Mouse (Mus musculus): ENCODE measurements around the gene Gm37240. TPM values are rescaled to one million over a fixed set of nuclear protein-coding genes. Genes with fewer than 3 reads are reported as not detected.
A peak's percentile ranks its signal among the peaks of the same experiment; 100 is the strongest.

Gene Gm37240
- polyA plus RNA-seq, 1 experiment: not detected

- no peak for TF ChIP-seq GATA1 (IDR thresholded peaks at IDR 0.05; ENCODE audit: low read length)
Observed at GRCm38 (mm10) chr3:84474398-84474797, 1412.9 kb downstream of the Gm37240 start.

GRCm38 (mm10) chr3:84472955-84473354 is 1414.4 kb downstream of the Gm37240 start:
- TF ChIP-seq GATA1 (IDR thresholded peaks at IDR 0.05; ENCODE audit: low read length): no peak

GRCm38 (mm10) chr3:84472527-84472926 is 1414.8 kb downstream of the Gm37240 start:
- no peak for TF ChIP-seq GATA1 (IDR thresholded peaks at IDR 0.05; ENCODE audit: low read length)

GRCm38 (mm10) chr3:84471146-84471545 is 1416.2 kb downstream of the Gm37240 start:
- TF ChIP-seq GATA1 (IDR thresholded peaks at IDR 0.05; ENCODE audit: low read length): no peak

- TF ChIP-seq GATA1 (IDR thresholded peaks at IDR 0.05; ENCODE audit: low read length): peak; percentile 60
Observed at GRCm38 (mm10) chr3:84468111-84468453, 1419.2 kb downstream of the Gm37240 start.

GRCm38 (mm10) chr3:84467419-84468110 is 1419.8 kb downstream of the Gm37240 start:
- TF ChIP-seq GATA1 (IDR thresholded peaks at IDR 0.05; ENCODE audit: low read length): no peak

GRCm38 (mm10) chr3:84465822-84466500 is 1421.4 kb downstream of the Gm37240 start:
- TF ChIP-seq GATA1 (IDR thresholded peaks at IDR 0.05; ENCODE audit: low read length): no peak

- no peak for TF ChIP-seq GATA1 (IDR thresholded peaks at IDR 0.05; ENCODE audit: low read length)
Observed at GRCm38 (mm10) chr3:84461687-84462086, 1425.6 kb downstream of the Gm37240 start.

- peak; percentile 74 for TF ChIP-seq GATA1 (IDR thresholded peaks at IDR 0.05; ENCODE audit: low read length)
Observed at GRCm38 (mm10) chr3:84460952-84461351, 1426.4 kb downstream of the Gm37240 start.

GRCm38 (mm10) chr3:84460499-84460898 is 1426.8 kb downstream of the Gm37240 start:
- TF ChIP-seq GATA1 (IDR thresholded peaks at IDR 0.05; ENCODE audit: low read length): no peak

GRCm38 (mm10) chr3:84455733-84456417 is 1431.4 kb downstream of the Gm37240 start:
- peak; percentile 76 for TF ChIP-seq GATA1 (IDR thresholded peaks at IDR 0.05; ENCODE audit: low read length)

GRCm38 (mm10) chr3:84450651-84451050 is 1436.7 kb downstream of the Gm37240 start:
- TF ChIP-seq GATA1 (IDR thresholded peaks at IDR 0.05; ENCODE audit: low read length): no peak

- no peak for TF ChIP-seq GATA1 (IDR thresholded peaks at IDR 0.05; ENCODE audit: low read length)
Observed at GRCm38 (mm10) chr3:84449015-84449414, 1438.3 kb downstream of the Gm37240 start.

GRCm38 (mm10) chr3:84447803-84448202 is 1439.5 kb downstream of the Gm37240 start:
- TF ChIP-seq GATA1 (IDR thresholded peaks at IDR 0.05; ENCODE audit: low read length): no peak

Other genes starting within 250 kb of the Gm37240 start
- gene Fam160a1, start 70.2 kb downstream of the Gm37240 start, polyA plus RNA-seq (2012): not detected in 2 replicates
- gene Glt28d2, start within 50 bp of the Gm37240 start, polyA plus RNA-seq (2012): not detected in 2 replicates
- gene Sh3d19, start 83.6 kb upstream of the Gm37240 start, polyA plus RNA-seq (2012): 0.01 and 0.08 TPM in 2 replicates
- not detected in 2 replicates for gene Prss48, start 115.0 kb upstream of the Gm37240 start, polyA plus RNA-seq (2012)

All from G1E-ER4 (cell line).